Mouse (Mus musculus) G1E (cell line): ENCODE measurements around the gene Slc6a13. TPM values are rescaled to one million over a fixed set of nuclear protein-coding genes. Genes with fewer than 3 reads are reported as not detected.
A peak's percentile ranks its signal among the peaks of the same experiment; 100 is the strongest.
"Not testable (repeated sequence)": the region's sequence is repeated elsewhere in the genome, so short reads cannot be mapped to it uniquely, and the experiment has no call there.

Source experiments
- ATAC-seq: 2 replicates; pipeline ENCODE4 v1.8.0; 2016; ENCODE audit warnings: mild to moderate bottlenecking; ENCODE audit not compliant: insufficient number of reproducible peaks, poor library complexity, low FRiP score, severe bottlenecking; ENCODE audit errors: extremely low read depth
- DNase-seq: peaks from one replicate; pipeline ENCODE4 v3.0.0; 2012; ENCODE audit warnings: low spot score
- H3K27me3 ChIP-seq: 2 replicates; pipeline ENCODE4 v1.6.1; 2012; ENCODE audit warnings: mild to moderate bottlenecking, low read length, inconsistent platforms; ENCODE audit not compliant: insufficient read depth
- H3K36me3 ChIP-seq: replicated peaks from 2 replicates; pipeline ENCODE3; 2012; ENCODE audit warnings: mild to moderate bottlenecking, inconsistent platforms
- H3K4me1 ChIP-seq: 2 replicates; pipeline ENCODE4 v1.6.1; 2012; ENCODE audit warnings: low read depth, low read length, inconsistent platforms, mixed read lengths; ENCODE audit not compliant: insufficient read depth
- H3K4me3 ChIP-seq: 2 replicates; pipeline ENCODE4 v1.5.1; 2012; ENCODE audit warnings: low read depth, mild to moderate bottlenecking, inconsistent platforms, low read length, moderate library complexity, mixed read lengths
- H3K9me3 ChIP-seq: replicated peaks from 2 replicates; pipeline ENCODE4 v1.6.1; 2012; ENCODE audit warnings: inconsistent platforms
- CTCF ChIP-seq: IDR thresholded peaks from 2 replicates; pipeline ENCODE4 v1.5.1; 2012; ENCODE audit warnings: low read depth, low read length, inconsistent platforms, mixed read lengths
- GATA1 ChIP-seq: IDR thresholded peaks from 2 replicates; pipeline ENCODE4 v1.6.1; 2012; ENCODE audit warnings: borderline replicate concordance, low read length, inconsistent platforms, mixed read lengths
- GATA2 ChIP-seq: IDR thresholded peaks from 2 replicates; pipeline ENCODE4 v1.6.1; 2012; ENCODE audit warnings: low read depth, low read length, inconsistent platforms, borderline replicate concordance
- POLR2AphosphoS5 ChIP-seq: IDR thresholded peaks from 2 replicates; pipeline ENCODE4 v1.6.1; 2012; ENCODE audit warnings: low read depth, low read length, inconsistent platforms; ENCODE audit not compliant: insufficient replicate concordance
- TAL1 ChIP-seq: conservative IDR thresholded peaks from 2 replicates; pipeline ENCODE4 v1.6.1; 2012; ENCODE audit warnings: low read depth, low read length, inconsistent platforms, mixed read lengths
- polyA plus RNA-seq: library from polyadenylated mRNA; stranded (reverse); fragments of >175 nt; gene quantifications from 2 replicates; pipeline ENCODE4 v1.2.3, GENCODE M21; 2012
- total RNA-seq, 2 experiments: library from RNA; stranded (forward) in 1 of 2; stranded (reverse) in 1 of 2; fragments of 200-1000 nt in 1 of 2; fragments of >200 nt in 1 of 2; fragmentation: Nextera tagmentation in 1 of 2; gene quantifications; 2 replicates each; pipeline ENCODE4 v1.2.3; 2014 to 2017

The Slc6a13 gene
- total and polyA plus RNA-seq, 3 experiments, result 9.1 to 13.7 (median 11.7) TPM

GRCm38 (mm10) chr6:121363061-121363460 is 63.0 kb downstream of the Slc6a13 start:
- Histone ChIP-seq H3K4me3 (no peak overlapping the region), H3K4me1 (no peaks in the 10 kb centered on the region; the same call in 1 of the 2 replicates), H3K27me3 (no peaks in the 10 kb centered on the region; the same call in 1 of the 2 replicates), H3K9me3 (no peaks in the 10 kb centered on the region), H3K36me3 (no peaks in the 10 kb centered on the region)
- no peak for DNase-seq
- TF ChIP-seq TAL1 (no peak), CTCF (no peak), GATA2 (no peak), POLR2AphosphoS5 (no peak), GATA1 (no peak)
- ATAC-seq, result no peak

GRCm38 (mm10) chr6:121363956-121364355 is 63.9 kb downstream of the Slc6a13 start:
- TF ChIP-seq CTCF (no peak), GATA1 (no peak), GATA2 (no peak), TAL1 (no peak), POLR2AphosphoS5 (no peak)
- Histone ChIP-seq H3K9me3 (no peaks in the 10 kb centered on the region), H3K27me3 (no peaks in the 10 kb centered on the region; the same call in 1 of the 2 replicates), H3K36me3 (no peaks in the 10 kb centered on the region), H3K4me1 (no peaks in the 10 kb centered on the region; the same call in 1 of the 2 replicates), H3K4me3 (no peak overlapping the region)
- ATAC-seq, result no peak
- DNase-seq, result no peak

GRCm38 (mm10) chr6:121366537-121366936 is 66.5 kb downstream of the Slc6a13 start:
- DNase-seq, result peak; percentile 22

GRCm38 (mm10) chr6:121367099-121367498 is 67.1 kb downstream of the Slc6a13 start:
- DNase-seq (no peak), ATAC-seq (no peak)
- no peaks in the 10 kb centered on the region for H3K36me3 ChIP-seq
- TF ChIP-seq TAL1 (no peak), POLR2AphosphoS5 (no peak), GATA1 (no peak), GATA2 (no peak), CTCF (no peak)
- no peaks in the 10 kb centered on the region; the same call in 1 of the 2 replicates for H3K27me3 ChIP-seq
- H3K9me3 ChIP-seq, result no peaks in the 10 kb centered on the region
- no peak overlapping the region for H3K4me3 ChIP-seq
- H3K4me1 ChIP-seq, result no peaks in the 10 kb centered on the region; the same call in 1 of the 2 replicates

More at GRCm38 (mm10) chr6:121366537-121366936, 66.5 kb downstream of the Slc6a13 start:
- not testable (repeated sequence) for H3K4me1 ChIP-seq, ATAC-seq, H3K4me3 ChIP-seq, H3K9me3 ChIP-seq, H3K27me3 ChIP-seq, H3K36me3 ChIP-seq

- Histone ChIP-seq H3K9me3 (0 out of 2 replicates have a peak, but pooled peaks cover 2% of the 10 kb centered on the region), H3K36me3 (no peaks in the 10 kb centered on the region), H3K4me3 (no peak overlapping the region), H3K27me3 (no peaks in the 10 kb centered on the region; the same call in 1 of the 2 replicates), H3K4me1 (no peaks in the 10 kb centered on the region)
- no peak for TF ChIP-seq GATA1
- TF ChIP-seq CTCF, result no peak
- TF ChIP-seq TAL1, result no peak
- TF ChIP-seq GATA2, result no peak
- no peak for TF ChIP-seq POLR2AphosphoS5
- DNase-seq (no peak), ATAC-seq (no peak)
Measured at GRCm38 (mm10) chr6:121371197-121371980, 71.4 kb downstream of the Slc6a13 start.

- no peaks in the 10 kb centered on the region for H3K36me3 ChIP-seq
- no peaks in the 10 kb centered on the region for H3K27me3 ChIP-seq
- no peaks in the 10 kb centered on the region for H3K4me1 ChIP-seq
- no peak for TF ChIP-seq POLR2AphosphoS5
- no peak for TF ChIP-seq GATA2
- no peak for TF ChIP-seq GATA1
- no peak for TF ChIP-seq TAL1
- TF ChIP-seq CTCF, result no peak
- 0 out of 2 replicates have a peak, but pooled peaks cover 5% of the 10 kb centered on the region for H3K9me3 ChIP-seq
- no peak for DNase-seq
- no peak overlapping the region for H3K4me3 ChIP-seq
- ATAC-seq, result no peak
Measured at GRCm38 (mm10) chr6:121376159-121376558, 76.1 kb downstream of the Slc6a13 start.

GRCm38 (mm10) chr6:121378256-121378655 is 78.2 kb downstream of the Slc6a13 start:
- no peaks in the 10 kb centered on the region for H3K36me3 ChIP-seq
- ATAC-seq, result no peak
- no peak for DNase-seq
- TF ChIP-seq GATA1 (no peak), GATA2 (no peak), POLR2AphosphoS5 (no peak), CTCF (no peak), TAL1 (no peak)
- no peaks in the 10 kb centered on the region for H3K4me1 ChIP-seq
- H3K4me3 ChIP-seq, result no peak overlapping the region
- H3K9me3 ChIP-seq, result 0 out of 2 replicates have a peak, but pooled peaks cover 5% of the 10 kb centered on the region
- no peaks in the 10 kb centered on the region for H3K27me3 ChIP-seq
